Mouse (Mus musculus): Measurements from ENCODE around the gene Tnfrsf1a.

Gene Tnfrsf1a

GRCm38 (mm10) chr6:125325337-125325736, 23.8 kb upstream of the Tnfrsf1a start:
- DNase-seq = no peak

GRCm38 (mm10) chr6:125328243-125328642, 20.9 kb upstream of the Tnfrsf1a start:
- no peak for DNase-seq

DNA sequence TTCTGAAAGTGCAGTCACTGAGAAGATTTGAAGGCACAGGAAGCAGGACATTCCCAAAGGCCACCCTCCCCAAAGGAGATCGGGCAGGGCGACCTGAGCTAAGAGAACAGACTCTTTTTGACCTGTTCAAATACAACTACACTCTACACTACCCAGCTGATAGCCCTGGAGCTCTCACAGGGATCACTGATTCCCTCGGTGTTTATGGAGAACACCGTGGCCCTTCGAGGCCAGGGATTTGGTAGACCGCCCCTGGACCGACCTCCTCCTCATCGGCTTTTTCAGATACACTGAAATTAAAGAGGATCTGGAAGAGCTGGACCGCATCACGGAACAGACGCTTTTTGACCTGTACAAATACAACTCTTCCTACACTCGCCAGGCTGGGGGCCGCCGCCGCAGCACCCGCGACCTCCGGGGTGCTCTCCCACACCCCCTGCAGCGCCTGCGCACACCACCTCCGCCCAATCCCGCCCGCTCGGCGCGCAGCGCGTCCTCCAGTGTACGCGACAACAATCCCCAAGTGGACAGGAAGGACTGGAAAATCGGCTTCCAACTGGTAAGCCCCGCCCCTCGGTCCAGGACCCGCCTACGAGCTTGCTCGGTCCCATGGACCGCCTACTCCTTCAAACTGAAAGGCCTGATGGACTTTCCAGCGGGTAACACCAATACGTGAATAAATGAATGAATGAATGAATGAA, 18.4 kb upstream of the Tnfrsf1a start:
- peak; percentile 74 for DNase-seq

GRCm38 (mm10) chr6:125333112-125333899, 15.9 kb upstream of the Tnfrsf1a start:
- DNase-seq = no peak

- DNase-seq = no peak
Measured at GRCm38 (mm10) chr6:125334356-125334755, 14.8 kb upstream of the Tnfrsf1a start.

DNA sequence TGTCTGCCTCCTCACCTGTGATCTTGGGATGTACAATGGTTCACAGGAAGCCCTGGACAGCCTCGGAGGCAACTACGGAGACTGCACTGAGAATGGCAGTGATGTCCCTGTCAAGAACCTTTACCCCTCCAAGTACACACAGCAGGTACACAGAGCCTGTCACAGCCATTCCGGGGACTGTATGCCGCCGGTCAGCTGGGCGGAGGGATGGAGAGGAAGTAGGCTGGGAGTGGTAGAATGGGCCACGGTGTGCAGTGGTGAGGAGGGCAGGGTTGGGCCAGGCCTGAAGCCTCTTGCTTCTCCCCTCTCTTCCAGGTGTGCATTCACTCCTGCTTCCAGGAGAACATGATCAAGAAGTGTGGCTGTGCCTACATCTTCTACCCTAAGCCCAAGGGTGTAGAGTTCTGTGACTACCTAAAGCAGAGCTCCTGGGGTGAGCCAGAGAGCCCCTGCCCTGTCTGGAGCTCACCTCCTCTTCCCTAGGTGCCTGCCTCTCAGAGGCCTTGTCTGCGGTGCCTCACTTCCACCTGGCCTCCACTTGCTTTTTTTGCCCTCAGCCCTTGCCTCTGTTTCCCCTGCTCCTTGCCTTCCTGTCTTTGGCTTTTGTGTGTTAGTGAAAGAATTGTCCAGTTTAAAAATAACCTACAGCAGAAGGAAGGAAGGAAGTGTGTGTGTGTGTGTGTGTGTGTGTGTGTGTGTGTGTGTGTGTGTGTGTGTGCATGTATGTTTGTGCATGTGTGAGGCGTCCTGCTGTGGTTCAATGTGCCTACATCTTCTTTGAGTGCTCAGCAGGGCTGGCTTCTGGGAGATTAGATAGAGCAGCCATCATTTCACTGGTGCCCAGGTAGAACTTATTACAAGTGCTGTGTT, 10.1 kb upstream of the Tnfrsf1a start:
- no peak for DNase-seq

DNA sequence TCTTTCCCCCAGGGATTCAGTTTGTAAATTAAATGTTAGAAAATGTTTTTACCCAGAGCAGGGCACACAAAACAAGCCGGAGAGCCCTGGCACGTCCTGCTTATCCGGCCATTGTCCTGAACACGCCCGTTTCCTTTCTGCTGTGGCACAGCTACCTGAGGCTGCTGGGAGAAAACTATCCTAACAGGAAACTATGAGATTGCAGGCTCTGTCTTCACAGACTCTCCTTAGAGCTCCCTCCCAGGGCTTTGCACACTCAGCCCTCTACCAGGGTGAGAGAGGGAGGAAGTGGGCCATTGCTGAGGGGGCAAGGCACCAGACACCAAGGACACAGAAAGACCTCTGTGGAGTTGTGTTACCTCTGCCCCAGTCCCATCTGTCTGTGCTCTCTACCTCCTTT, 8.9 kb upstream of the Tnfrsf1a start:
- DNase-seq = no peak

GRCm38 (mm10) chr6:125342198-125342597, 7.0 kb upstream of the Tnfrsf1a start:
- DNase-seq = no peak

DNA sequence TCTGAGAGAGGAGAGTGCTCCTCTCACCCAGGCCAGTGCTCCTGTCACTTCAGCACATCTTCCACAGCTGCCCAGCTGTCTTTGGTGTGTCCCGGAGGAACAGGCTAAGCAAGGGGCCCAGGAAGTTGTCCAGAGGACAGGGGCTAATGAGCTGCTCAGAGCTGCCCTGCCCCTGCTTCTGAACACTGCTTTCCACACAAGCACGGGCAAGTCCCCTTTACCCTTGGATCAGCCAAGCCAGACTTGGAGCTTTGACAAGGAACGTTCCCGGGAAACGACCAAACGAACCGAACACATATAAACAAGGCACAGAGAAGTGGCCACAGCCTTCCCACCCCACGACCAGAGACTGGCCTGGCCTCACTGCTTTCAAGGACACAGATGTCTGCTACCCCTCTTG, 5.1 kb upstream of the Tnfrsf1a start:
- DNase-seq = no peak

DNA sequence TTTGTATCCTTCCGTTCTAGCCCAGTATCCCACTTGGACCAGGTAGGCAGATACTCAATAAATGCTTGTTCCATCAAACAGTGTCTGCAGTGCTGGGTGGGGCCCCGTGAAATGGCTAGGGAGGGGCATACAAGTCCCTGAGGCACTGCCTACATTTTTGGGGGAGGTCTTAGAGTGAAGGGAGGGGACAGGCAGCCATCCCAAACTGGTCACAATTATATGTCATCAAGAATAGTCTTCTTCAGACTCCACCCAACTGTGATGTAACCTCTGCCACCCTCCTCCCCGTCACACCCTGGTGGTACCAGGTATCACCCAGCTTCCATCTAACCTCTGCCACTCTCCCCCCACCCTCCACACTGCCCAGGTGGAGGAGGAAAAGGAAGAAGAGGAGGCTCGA, 4.3 kb upstream of the Tnfrsf1a start:
- DNase-seq = no peak

DNA sequence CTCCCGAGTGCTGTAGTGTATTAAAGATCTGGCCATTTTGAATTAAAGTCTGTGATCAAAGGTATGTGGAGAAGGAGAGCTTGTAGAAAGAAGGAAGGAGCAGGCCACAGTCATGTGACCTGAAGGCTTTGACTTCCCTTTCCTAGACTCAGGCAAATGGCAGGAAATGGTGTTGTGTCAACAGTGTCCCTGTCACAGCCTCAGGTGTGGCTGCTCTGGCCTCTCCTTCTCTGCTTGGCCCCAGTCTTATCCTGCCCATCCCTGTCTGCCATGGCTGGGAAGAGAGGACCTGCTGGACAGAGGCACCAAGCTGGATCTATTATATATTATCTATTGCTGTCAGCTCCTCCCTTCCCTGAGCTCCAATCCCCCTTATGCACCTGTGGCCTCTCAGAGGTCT, 3.5 kb upstream of the Tnfrsf1a start:
- DNase-seq = no peak

- DNase-seq = no peak
Measured at GRCm38 (mm10) chr6:125346029-125346428, 3.1 kb upstream of the Tnfrsf1a start.

DNA sequence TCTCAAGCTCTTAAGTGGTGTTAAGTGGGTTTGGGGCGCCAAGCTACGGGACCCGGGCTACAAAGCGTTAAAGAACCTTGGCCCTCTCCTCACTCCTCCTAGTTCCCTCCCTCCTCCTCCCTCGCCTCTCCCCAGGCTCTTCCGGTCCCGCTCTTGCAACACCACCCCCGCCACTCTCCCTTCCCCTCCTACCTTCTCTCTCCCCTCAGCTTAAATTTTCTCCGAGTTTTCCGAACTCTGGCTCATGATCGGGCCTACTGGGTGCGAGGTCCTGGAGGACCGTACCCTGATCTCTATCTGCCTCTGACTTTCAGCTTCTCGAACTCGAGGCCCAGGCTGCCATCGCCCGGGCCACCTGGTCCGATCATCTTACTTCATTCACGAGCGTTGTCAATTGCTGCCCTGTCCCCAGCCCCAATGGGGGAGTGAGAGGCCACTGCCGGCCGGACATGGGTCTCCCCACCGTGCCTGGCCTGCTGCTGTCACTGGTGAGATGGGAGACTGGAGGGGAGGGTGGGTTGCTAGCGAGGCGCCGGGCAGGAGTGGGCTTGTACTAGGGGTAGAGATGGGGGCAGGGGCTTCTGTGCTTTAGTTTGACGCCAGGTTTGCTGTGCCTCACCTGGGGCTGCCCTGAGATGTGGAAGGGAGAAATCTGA, 541 bp downstream of the Tnfrsf1a start:
- DNase-seq = no peak

GRCm38 (mm10) chr6:125350231-125350994, 1.3 kb downstream of the Tnfrsf1a start:
- DNase-seq = no peak

- no peak for DNase-seq
Measured at GRCm38 (mm10) chr6:125350995-125351324, 1.8 kb downstream of the Tnfrsf1a start.

DNA sequence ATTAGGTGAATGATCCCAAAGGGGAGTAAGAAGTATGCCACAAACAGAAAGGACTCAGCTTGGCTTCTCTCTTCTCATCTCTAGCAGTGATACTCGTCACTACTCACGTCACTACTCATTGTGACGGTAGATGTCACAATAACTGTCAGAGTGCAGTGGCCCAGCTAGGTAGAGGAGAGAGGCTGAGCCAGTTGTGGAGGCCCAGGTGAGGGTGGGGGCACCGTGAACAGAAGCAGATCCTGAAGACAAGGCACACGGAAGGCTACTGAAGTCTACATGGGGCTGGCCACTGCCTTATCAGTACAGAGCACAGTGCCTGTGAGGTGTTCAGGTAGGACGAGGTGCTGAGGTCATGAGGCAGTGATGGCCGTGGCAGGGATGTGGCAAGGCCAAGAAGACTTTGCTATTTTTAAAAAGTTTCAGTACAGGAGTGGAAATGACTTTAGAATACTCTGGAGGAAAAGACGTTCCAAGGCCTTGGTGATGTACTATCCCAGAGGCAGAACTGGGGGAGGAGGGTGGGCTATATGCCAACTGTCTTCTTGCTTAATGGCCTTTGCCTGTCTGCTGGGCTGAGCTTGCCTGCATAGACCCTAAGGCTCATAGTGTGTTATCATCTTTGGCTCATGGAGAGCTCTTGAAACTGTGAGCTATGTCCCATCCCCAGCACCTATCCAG, 2.3 kb downstream of the Tnfrsf1a start:
- DNase-seq = no peak

GRCm38 (mm10) chr6:125352046-125352384, 2.9 kb downstream of the Tnfrsf1a start:
- no peak for DNase-seq

- DNase-seq = no peak
Measured at GRCm38 (mm10) chr6:125352811-125353210, 3.6 kb downstream of the Tnfrsf1a start.

GRCm38 (mm10) chr6:125353221-125353620, 4.1 kb downstream of the Tnfrsf1a start:
- DNase-seq = no peak

DNA sequence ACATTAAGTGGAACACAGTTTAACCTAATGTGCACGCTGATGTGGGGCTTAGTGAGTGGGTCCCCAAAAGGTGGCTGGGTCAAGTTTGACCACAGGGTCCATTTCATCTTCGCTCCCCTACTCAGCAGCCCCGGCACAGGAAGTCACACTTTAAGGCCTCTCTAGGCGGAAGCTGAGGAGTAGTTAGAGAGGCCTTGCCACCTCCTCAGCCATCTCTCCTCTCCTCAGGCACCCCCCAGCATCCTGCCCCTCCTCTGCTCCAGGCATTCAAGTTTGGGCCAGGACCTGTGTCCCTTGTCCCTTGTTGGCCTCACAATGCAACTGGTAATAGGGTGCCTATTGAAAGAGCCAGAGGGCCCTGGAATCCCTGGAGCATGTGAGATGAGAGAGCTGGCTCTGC, 4.5 kb downstream of the Tnfrsf1a start:
- DNase-seq = no peak

GRCm38 (mm10) chr6:125354352-125355151, 5.4 kb downstream of the Tnfrsf1a start:
- no peak for DNase-seq

Data from right cerebral cortex, postnatal 4 days (tissue).